Mouse (Mus musculus): ENCODE measurements around the gene Olfr957.

The Olfr957 gene

DNA sequence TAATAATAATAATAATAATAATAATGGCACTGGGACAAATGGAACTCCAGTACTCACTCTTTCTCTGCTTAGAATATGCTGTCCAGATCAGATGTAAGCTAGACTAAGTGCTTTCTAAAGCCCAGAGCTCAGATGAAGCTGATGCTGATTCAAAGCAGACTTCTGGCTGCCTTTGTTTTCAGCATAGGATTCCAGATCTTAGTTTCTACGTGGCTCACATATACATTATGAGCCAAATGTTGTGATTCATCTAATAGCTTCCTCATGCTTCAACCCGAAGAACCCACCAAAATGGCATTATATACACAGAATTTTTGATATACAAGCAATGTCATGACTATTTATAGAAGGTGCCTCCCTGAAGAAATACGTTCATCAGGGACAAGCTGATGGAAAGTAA lies at the start of gene Olfr957:
Olfr957 (minus strand) TSS at position 279 of the 400 bp plus-strand sequence.
- in situ Hi-C loops (cut with MboI), result no loop called here

DNA sequence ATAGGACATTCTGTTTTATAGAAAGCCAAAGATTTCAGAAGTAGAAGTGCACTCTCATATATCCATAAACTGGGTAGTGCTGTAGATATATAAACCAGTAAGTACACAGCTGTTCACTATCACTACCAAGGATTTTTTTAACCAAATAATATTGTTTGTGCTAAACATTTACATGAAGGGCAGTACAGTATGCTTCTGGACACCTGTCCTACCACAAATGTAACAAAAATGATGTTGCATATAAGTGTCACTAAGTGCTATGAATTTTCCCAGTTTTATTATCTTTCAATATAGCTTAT lies 42.7 kb upstream of the Olfr957 start:
- in situ Hi-C loops (cut with MboI), result no loop called here

- in situ Hi-C loops (cut with MboI), result no loop called here
Measured at GRCm38 (mm10) chr9:39557529-39558348, 42.1 kb upstream of the Olfr957 start.

DNA sequence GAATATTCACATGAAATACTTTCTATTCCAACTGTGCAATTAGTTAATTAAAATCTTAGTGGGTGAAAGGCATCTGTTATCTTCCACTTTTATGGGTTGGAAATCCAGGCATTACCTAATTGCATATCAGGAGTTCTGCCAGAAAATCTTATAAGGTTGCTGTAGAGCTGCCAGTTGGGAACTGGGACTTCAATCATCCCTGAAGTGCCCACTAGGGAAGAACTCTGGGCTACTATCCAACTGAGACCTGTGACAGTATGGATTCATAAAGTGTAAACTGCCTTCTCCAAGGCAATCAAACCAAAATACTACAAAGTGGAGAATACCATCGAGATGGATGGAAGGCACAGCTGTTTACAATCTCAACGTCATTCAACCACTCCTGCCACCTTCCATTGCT lies 38.3 kb upstream of the Olfr957 start, which contains the start of gene Olfr958:
Olfr958 (minus strand) TSS at position 109 of the 400 bp plus-strand sequence.
- in situ Hi-C loops (cut with MboI), result no loop called here

- in situ Hi-C loops (cut with MboI), result no loop called here
Measured at GRCm38 (mm10) chr9:39550806-39551205, 35.2 kb upstream of the Olfr957 start.

DNA sequence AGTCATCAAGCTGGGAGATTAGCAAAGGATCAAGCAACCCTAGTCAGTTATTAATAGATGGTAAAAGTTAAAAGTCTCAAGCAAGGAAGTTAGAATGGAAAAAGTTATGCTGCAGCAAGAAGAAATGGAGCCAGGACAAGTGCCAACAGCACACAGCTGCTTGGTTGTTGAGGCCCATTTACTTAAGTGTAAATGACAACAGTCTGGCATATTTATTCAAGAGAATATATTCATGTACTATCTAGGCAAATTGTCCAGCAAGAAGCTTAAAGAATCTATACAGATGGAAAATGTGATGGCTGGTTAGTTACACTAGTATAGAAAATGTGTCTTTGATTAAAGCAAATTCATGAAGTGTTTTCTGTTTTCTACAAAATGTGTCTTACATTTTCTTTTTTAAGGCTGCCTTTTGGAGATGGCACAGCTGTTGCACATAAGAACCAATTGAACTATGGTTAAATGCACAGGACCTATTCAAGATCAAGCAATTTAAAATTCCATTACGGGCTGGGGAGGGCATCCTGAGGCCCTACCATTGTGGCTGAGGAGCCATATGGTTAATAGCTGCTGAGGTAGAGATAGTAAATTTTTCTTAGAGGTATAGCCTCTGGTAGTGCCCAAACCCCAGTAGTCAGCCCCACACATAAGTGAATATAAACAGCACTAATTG lies 8.1 kb upstream of the Olfr957 start:
- in situ Hi-C loops (cut with MboI), result no loop called here

- in situ Hi-C loops (cut with MboI), result no loop called here
Measured at GRCm38 (mm10) chr9:39518595-39518994, 3.0 kb upstream of the Olfr957 start.

DNA sequence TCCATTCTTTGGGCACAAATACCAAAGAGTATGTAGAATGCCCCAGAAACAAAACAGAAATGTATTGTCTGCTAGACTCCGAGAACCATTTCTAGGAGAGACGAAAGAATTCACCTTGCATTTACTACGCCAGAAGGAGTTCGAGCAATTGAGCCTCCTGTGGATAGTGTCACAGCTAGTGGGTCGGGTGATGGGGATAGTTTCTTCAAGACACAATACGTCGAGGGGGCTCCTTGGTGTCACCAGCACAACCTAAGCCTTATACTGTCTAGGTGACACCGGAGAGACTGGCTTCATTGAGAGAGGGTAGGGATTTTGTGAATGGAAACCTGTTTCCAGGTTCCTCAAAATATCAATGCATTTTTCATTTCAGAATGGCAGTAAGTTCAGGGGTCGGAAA lies 6.2 kb downstream of the Olfr957 start:
- in situ Hi-C loops (cut with MboI), result no loop called here

GRCm38 (mm10) chr9:39508998-39509397 lies 6.6 kb downstream of the Olfr957 start:
- in situ Hi-C loops (cut with MboI), result no loop called here

DNA sequence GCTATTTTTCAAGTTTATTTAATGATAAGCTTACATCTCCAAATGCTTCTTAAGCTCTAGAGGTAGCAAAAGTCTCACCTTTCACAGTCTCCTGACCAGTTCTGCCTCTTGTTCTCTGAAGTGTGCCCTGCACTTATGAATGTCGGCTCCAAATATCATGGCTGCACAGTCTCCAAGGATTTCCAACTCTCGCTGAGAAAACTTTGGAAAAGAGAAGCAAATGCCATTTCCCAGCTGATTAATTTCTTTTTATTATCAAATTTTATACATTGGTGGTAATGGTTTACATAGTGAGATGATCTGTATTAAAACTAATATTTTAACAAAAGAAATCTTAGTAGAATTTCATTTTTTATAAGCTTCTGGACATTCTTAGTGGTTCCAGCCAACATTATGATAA lies 21.7 kb downstream of the Olfr957 start, which contains the start of gene Olfr44:
Olfr44 (minus strand) TSS at position 101 of the 400 bp plus-strand sequence.
- in situ Hi-C loops (cut with MboI), result no loop called here

GRCm38 (mm10) chr9:39471844-39472243 lies 43.8 kb downstream of the Olfr957 start, which contains the start of gene Olfr955:
Olfr955 (minus strand) TSS chr9:39471944.
- in situ Hi-C loops (cut with MboI), result no loop called here

Measured in mature B cell (primary cell).